8 mouse cellular contexts compared by ENCODE assay signal in the genomic region with DNA sequence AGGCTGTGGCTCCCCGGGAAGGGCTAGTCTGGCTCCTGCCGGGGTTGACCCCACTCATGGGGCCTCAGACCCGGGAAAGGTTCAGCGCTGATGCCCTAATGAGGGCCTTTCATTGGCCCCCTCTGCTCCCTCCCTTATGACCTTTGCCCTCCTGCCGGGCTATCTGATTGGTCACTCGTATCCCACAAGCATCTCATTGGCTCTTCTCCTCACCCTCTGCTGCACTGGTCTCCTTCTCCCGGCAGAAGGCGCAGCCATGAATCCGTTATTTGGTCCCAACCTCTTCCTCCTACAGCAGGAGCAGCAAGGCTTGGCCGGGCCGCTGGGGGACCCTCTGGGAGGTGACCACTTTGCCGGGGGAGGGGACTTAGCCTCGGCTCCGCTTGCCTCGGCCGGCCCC. TPM values are rescaled to one million over a fixed set of nuclear protein-coding genes. Genes with fewer than 3 reads are reported as not detected.
DNase-seq lines count a peak whose midpoint lies in the region; ATAC-seq lines count a peak whose summit lies in the region.

A gene (plus strand): TSS at position 241 of the 400 bp plus-strand sequence.

- ATAC-seq in inflammation-experienced regulatory T-cells, adult 6 months: peak; percentile 99
- ATAC-seq in megakaryocyte progenitor cell, adult 5-6 weeks (replicated peaks; ENCODE audit: poor library complexity): peak; percentile 89

- peak; percentile 94 for DNase-seq in adrenal gland, adult 2 months
- DNase-seq in embryo, embryonic 10.5 days (ENCODE audit: low spot score): peak; percentile 98
- peak; percentile 89 for DNase-seq in gastrocnemius, postnatal 14 days
- peak; percentile 94 to 95 for DNase-seq in left cerebral cortex, postnatal 10 days (ENCODE audit: extremely low spot score in 1 of 2, low spot score in 2 of 2)
- peak; percentile 90 for DNase-seq in right cerebral cortex, postnatal 14 days
- DNase-seq in yolk sac, embryonic 10.5 days (ENCODE audit: low spot score): peak; percentile 96

- intact Hi-C loops in gastrocnemius, postnatal 14 days (cut with DNase I; ENCODE audit: low total_unique reads): no loop called here
- intact Hi-C loops in left cerebral cortex, postnatal 10 days (cut with DNase I): loop anchor here (5.0 kb wide), 1 partner anchor 127 kb away; no protein-coding TSS in a partner anchor

RNA-seq across cellular contexts. Expression of the gene that starts here (rescaled TPM):
- 10 to 100 TPM; 13.8 to 21.4 TPM for total RNA-seq in adrenal gland, adult 2 months (2021)
- 73.1 and 80.0 TPM in 2 replicates for polyA plus RNA-seq in adrenal gland, adult 2 months (2012; rRNA removed)
- total RNA-seq in gastrocnemius, postnatal 14 days (2021): 10 to 100 TPM; 24.0 to 28.7 TPM
- polyA plus RNA-seq in inflammation-experienced regulatory T-cells, adult 6 months (2017; shearing (Covaris generic)): 10 to 100 TPM in 1 of 3 experiments, 1 to 10 TPM in 2; 6.9 to 12.4 (median 9.8) TPM
- 10 to 100 TPM; 38.7 to 40.2 TPM for total RNA-seq in left cerebral cortex, postnatal 10 days (2021)
- total RNA-seq in megakaryocyte progenitor cell, adult 5-6 weeks (2015): 14.3 and 18.1 TPM in 2 replicates
- 14.2 and 15.7 TPM in 2 replicates for total RNA-seq in megakaryocyte progenitor cell, adult 5-6 weeks (2017)

Comparison
In these comparisons a context has a peak if more than half of its experiments do, and no peak if none do; other contexts are left out.
1. Peak in every context shown above with its lines: DNase-seq and ATAC-seq.